Mouse (Mus musculus) heart, embryonic 12.5 days (tissue): ENCODE data around the gene Mpc2. TPM values are rescaled to one million over a fixed set of nuclear protein-coding genes. Genes with fewer than 3 reads are reported as not detected.

Source experiments
- ATAC-seq: fragments of 200-750 bp; cut with Nextera tagmentation; 2 replicates; pipeline ENCODE4 v1.8.0; 2017; ENCODE audit warnings: moderate TSS enrichment, moderate library complexity; ENCODE audit not compliant: insufficient number of reproducible peaks, low FRiP score
- H3K27ac ChIP-seq: fragments of 300-500 bp; sonication (generic); 2 replicates; pipeline ENCODE4 v1.5.1; 2016; ENCODE audit warnings: mild to moderate bottlenecking, moderate library complexity; ENCODE audit not compliant: poor library complexity, severe bottlenecking
- H3K27me3 ChIP-seq: fragments of 300-500 bp; sonication (generic); replicated peaks from 2 replicates; pipeline ENCODE4 v1.6.1; 2016; ENCODE audit warnings: mild to moderate bottlenecking, moderate library complexity
- H3K36me3 ChIP-seq: fragments of 300-500 bp; sonication (generic); 2 replicates; pipeline ENCODE4 v1.6.1; 2016; ENCODE audit warnings: mild to moderate bottlenecking, moderate library complexity
- H3K4me1 ChIP-seq: fragments of 300-500 bp; sonication (generic); replicated peaks from 2 replicates; pipeline ENCODE4 v1.6.1; 2016; ENCODE audit warnings: mild to moderate bottlenecking
- H3K4me2 ChIP-seq: fragments of 300-500 bp; sonication (generic); 2 replicates; pipeline ENCODE4 v1.6.1; 2016; ENCODE audit warnings: mild to moderate bottlenecking, moderate library complexity
- H3K4me3 ChIP-seq: fragments of 300-500 bp; sonication (generic); 2 replicates; pipeline ENCODE4 v1.5.1; 2016; ENCODE audit warnings: mild to moderate bottlenecking
- H3K9ac ChIP-seq: fragments of 300-500 bp; sonication (generic); 2 replicates; pipeline ENCODE4 v1.6.1; 2016; ENCODE audit warnings: mild to moderate bottlenecking, moderate library complexity
- H3K9me3 ChIP-seq: fragments of 300-500 bp; sonication (generic); replicated peaks from 2 replicates; pipeline ENCODE4 v1.6.1; 2016; ENCODE audit warnings: mild to moderate bottlenecking, moderate library complexity
- WGBS: fragments of 180-500 bp; shearing (Covaris S2); methylation state at CpG from one replicate; pipeline ENCODE4 v1.1.7; 2016; 5-methylcytosine and 5-hydroxymethylcytosine counted together
- polyA plus RNA-seq: library from polyadenylated mRNA; unstranded; fragments of >200 nt; fragmentation: Nextera tagmentation; extraction: Ambion mirVana; gene quantifications from 2 replicates; pipeline ENCODE4 v1.2.1, GENCODE M21; 2016

Mpc2 gene
- polyA plus RNA-seq, 1 experiment from 2014 or later: 226 TPM

- no peak overlapping the region; the same call in 1 of the 2 replicates for H3K4me2 ChIP-seq
- peak; percentile 48; the same call in 1 of the 2 replicates for ATAC-seq
Observed at GRCm38 (mm10) chr1:165503307-165504024, 43.0 kb downstream of the Mpc2 start.

DNA sequence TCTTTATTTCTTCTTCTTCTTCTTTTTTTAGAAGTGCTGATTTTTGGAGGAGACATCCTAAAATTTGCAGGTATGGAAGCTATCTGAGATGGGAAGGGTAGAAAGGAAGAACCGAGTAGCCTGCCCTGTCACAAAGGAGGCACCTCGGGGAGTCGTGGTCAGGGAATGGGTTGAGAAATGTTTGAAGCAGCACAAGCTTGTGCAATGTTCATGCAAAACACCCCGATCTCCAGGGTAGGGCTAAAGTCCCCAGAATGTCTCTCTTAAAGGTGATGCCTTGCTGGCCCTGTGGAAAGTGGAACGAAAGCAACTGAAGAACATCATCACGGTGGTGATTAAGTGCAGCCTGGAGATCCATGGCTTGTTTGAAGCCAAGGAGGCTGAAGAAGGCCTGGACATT lies 45.9 kb downstream of the Mpc2 start:
- no peaks in the 10 kb centered on the region for H3K9me3 ChIP-seq
- no peak for ATAC-seq
- H3K36me3 ChIP-seq: no peaks in the 10 kb centered on the region
- H3K27ac ChIP-seq: no peak overlapping the region
- peaks cover 18% of the 10 kb centered on the region for H3K4me1 ChIP-seq
- no peaks in the 10 kb centered on the region for H3K27me3 ChIP-seq
- no peak overlapping the region for H3K4me3 ChIP-seq
- no peak overlapping the region for H3K9ac ChIP-seq
- 80% methylated on average over 6 of the region's 6 CpGs for WGBS
- H3K4me2 ChIP-seq: no peak overlapping the region

More at GRCm38 (mm10) chr1:165503307-165504024, 43.0 kb downstream of the Mpc2 start:
- WGBS: 30% methylated on average over 10 of the region's 10 CpGs
- Histone ChIP-seq H3K27me3 (no peaks in the 10 kb centered on the region), H3K4me3 (no peak overlapping the region), H3K9me3 (no peaks in the 10 kb centered on the region), H3K36me3 (no peaks in the 10 kb centered on the region), H3K9ac (no peak overlapping the region; the same call in 1 of the 2 replicates), H3K4me1 (peaks cover 18% of the 10 kb centered on the region), H3K27ac (no peak overlapping the region)

- H3K4me3 ChIP-seq: no peak overlapping the region
- no peak overlapping the region for H3K27ac ChIP-seq
- H3K4me1 ChIP-seq: no peaks in the 10 kb centered on the region
- H3K9me3 ChIP-seq: no peaks in the 10 kb centered on the region
- no peak overlapping the region for H3K4me2 ChIP-seq
- H3K36me3 ChIP-seq: no peaks in the 10 kb centered on the region
- H3K27me3 ChIP-seq: no peaks in the 10 kb centered on the region
- no peak for ATAC-seq
- 83% methylated on average over 6 of the region's 6 CpGs for WGBS
- H3K9ac ChIP-seq: no peak overlapping the region
Observed at GRCm38 (mm10) chr1:165510161-165510560, 49.7 kb downstream of the Mpc2 start.

DNA sequence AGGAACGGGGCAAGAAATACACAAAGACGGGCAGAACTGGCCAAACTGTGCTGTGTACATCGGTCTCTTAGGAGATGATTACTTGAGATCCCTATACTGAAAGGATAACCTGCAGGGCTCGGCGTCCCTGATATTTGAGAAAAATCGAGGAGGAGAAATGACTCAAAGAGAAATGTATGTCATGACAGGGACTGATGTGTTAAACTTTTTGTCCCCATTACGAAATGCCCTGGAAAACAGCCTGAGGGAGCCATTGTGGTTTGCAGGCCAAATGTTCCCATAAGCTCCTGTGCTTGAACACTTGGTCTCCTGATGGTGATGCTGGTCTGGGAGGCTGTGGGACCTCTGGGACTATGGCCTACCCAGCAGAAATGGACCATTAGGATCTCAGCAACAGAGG lies 60.3 kb downstream of the Mpc2 start:
- 85% methylated on average over 7 of the region's 7 CpGs for WGBS

More for the DNA sequence above, 60.3 kb downstream of the Mpc2 start:
- no peaks in the 10 kb centered on the region for H3K4me1 ChIP-seq
- no peak overlapping the region for H3K4me2 ChIP-seq
- no peak for ATAC-seq
- no peaks in the 10 kb centered on the region for H3K9me3 ChIP-seq
- no peak overlapping the region for H3K4me3 ChIP-seq
- H3K27me3 ChIP-seq: no peaks in the 10 kb centered on the region
- H3K27ac ChIP-seq: no peak overlapping the region
- H3K36me3 ChIP-seq: no peaks in the 10 kb centered on the region
- no peak overlapping the region for H3K9ac ChIP-seq

Other genes with a start within 250 kb of the Mpc2 start
- 89.7 and 92.2 TPM in 2 replicates for gene Tiprl, start 223.6 kb upstream of the Mpc2 start, polyA plus RNA-seq
- gene Gpr161, start 164.8 kb upstream of the Mpc2 start, polyA plus RNA-seq: 0.88 and 1.0 TPM in 2 replicates
- gene Dcaf6, start 162 bp upstream of the Mpc2 start, polyA plus RNA-seq: 17.9 and 18.7 TPM in 2 replicates
- not detected in 2 replicates for gene Adcy10, start 24.5 kb downstream of the Mpc2 start, polyA plus RNA-seq
- 126 and 135 TPM in 2 replicates for gene Mpzl1, start 173.9 kb downstream of the Mpc2 start, polyA plus RNA-seq
- gene Rcsd1, start 249.1 kb downstream of the Mpc2 start, polyA plus RNA-seq: 113 and 122 TPM in 2 replicates